Mouse (Mus musculus) neural tube, embryonic 13.5 days (tissue): Measurements from ENCODE around the gene Sdhaf2. TPM values are rescaled to one million over a fixed set of nuclear protein-coding genes. Genes with fewer than 3 reads are reported as not detected.

Experiments
- ATAC-seq: fragments of 200-750 bp; cut with Nextera tagmentation; 2 replicates; pipeline ENCODE4 v1.8.0; 2017; ENCODE audit warnings: low read depth, mild to moderate bottlenecking, moderate TSS enrichment, moderate library complexity
- H3K27ac ChIP-seq: fragments of 300-500 bp; sonication (generic); replicated peaks from 2 replicates; pipeline ENCODE4 v1.5.1; 2015; ENCODE audit warnings: moderate library complexity, mild to moderate bottlenecking, inconsistent platforms
- H3K27me3 ChIP-seq: fragments of 300-500 bp; sonication (generic); 2 replicates; pipeline ENCODE4 v1.6.1; 2015; ENCODE audit warnings: mild to moderate bottlenecking, inconsistent platforms
- H3K36me3 ChIP-seq: fragments of 300-500 bp; sonication (generic); 2 replicates; pipeline ENCODE4 v1.6.1; 2015; ENCODE audit warnings: mild to moderate bottlenecking, inconsistent platforms
- H3K4me1 ChIP-seq: fragments of 300-500 bp; sonication (generic); replicated peaks from 2 replicates; pipeline ENCODE4 v1.6.1; 2015; ENCODE audit warnings: inconsistent platforms
- H3K4me2 ChIP-seq: fragments of 300-500 bp; sonication (generic); 2 replicates; pipeline ENCODE4 v1.6.1; 2015; ENCODE audit warnings: inconsistent platforms, mild to moderate bottlenecking, moderate library complexity
- H3K4me3 ChIP-seq: fragments of 300-500 bp; sonication (generic); 2 replicates; pipeline ENCODE4 v1.5.1; 2015; ENCODE audit warnings: mild to moderate bottlenecking, inconsistent platforms
- H3K9ac ChIP-seq: fragments of 300-500 bp; sonication (generic); 2 replicates; pipeline ENCODE4 v1.6.1; 2015; ENCODE audit warnings: moderate library complexity, mild to moderate bottlenecking, inconsistent platforms
- H3K9me3 ChIP-seq: fragments of 300-500 bp; sonication (generic); 2 replicates; pipeline ENCODE4 v1.6.1; 2016; ENCODE audit warnings: inconsistent platforms
- WGBS: fragments of 180-500 bp; shearing (Covaris S2); methylation state at CpG from one replicate; pipeline ENCODE4 v1.1.7; 2015; 5-methylcytosine and 5-hydroxymethylcytosine counted together
- polyA plus RNA-seq: library from polyadenylated mRNA; unstranded; fragments of >200 nt; fragmentation: Nextera tagmentation; extraction: Ambion mirVana; gene quantifications from 2 replicates; pipeline ENCODE4 v1.2.1, GENCODE M21; 2015

Sdhaf2 gene
- polyA plus RNA-seq, 1 experiment from 2014 or later = 72.1 TPM

- peak within 1 kb of the TSS; percentile 50 for H3K4me3 ChIP-seq
- no peaks in the 10 kb centered on the region for H3K36me3 ChIP-seq
- ATAC-seq = peak; percentile 73
- H3K9ac ChIP-seq = peak within 1 kb of the TSS; percentile 64
- peak within 1 kb of the TSS; percentile 83 for H3K4me2 ChIP-seq
- peaks cover 23% of the 10 kb centered on the region for H3K4me1 ChIP-seq
- H3K27me3 ChIP-seq = peaks cover 80% of the 10 kb centered on the region
- under 1% methylated on average over 95 of the region's 96 CpGs for WGBS
- H3K27ac ChIP-seq = peak within 1 kb of the TSS; percentile 54
- H3K9me3 ChIP-seq = no peaks in the 10 kb centered on the region
These were observed 69.0 kb downstream of the Sdhaf2 start, which contains the start of gene Lrrc10b for GRCm38 (mm10) chr19:10456752-10457483. TSS of gene Lrrc10b (minus strand) at chr19:10457473.

- Histone ChIP-seq H3K4me3 (no peak overlapping the region), H3K4me2 (no peak overlapping the region), H3K9ac (no peak overlapping the region), H3K9me3 (no peaks in the 10 kb centered on the region), H3K4me1 (peaks cover 23% of the 10 kb centered on the region), H3K27me3 (peaks cover 68% of the 10 kb centered on the region), H3K27ac (no peak overlapping the region), H3K36me3 (no peaks in the 10 kb centered on the region)
- 78% methylated on average over 3 of the region's 3 CpGs for WGBS
- no peak for ATAC-seq
These were observed 70.5 kb downstream of the Sdhaf2 start for GRCm38 (mm10) chr19:10455437-10455806.

DNA sequence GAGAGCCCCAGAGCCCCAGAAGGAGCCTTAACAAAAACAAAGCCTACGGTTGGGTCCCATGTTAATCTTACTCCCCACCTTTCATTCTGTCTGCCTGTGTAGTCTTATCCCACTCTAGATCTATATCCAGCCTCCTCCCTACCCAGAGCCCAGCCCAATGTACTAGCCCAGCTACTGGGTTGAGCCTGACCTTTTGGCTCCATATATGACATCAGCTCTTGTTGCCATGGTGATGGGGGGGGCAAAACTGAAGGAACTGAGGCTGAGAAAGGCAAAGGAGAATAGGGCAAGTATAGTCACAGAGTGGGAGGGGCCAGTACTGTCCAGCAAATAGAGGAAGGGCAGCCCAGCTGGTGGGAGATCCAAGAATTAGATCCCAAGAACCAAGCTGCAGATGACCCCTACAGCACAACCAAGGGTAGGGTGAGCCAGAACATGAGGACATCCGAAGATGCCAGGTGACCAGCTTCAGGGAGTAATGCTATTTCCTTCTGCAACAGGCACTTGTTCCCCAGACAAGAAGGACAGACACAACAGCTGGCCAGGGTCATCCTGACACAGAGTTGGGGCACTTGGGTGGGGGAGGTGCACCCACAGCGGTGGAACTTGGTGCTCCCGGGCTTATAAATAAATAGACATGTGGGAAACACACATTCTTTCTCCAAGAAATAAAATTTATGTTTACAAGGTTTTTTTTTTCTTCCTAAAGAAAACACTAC lies 71.1 kb downstream of the Sdhaf2 start:
- no peak overlapping the region for H3K4me2 ChIP-seq
- 69% methylated on average over 4 of the region's 4 CpGs for WGBS
- peaks cover 63% of the 10 kb centered on the region for H3K27me3 ChIP-seq
- no peaks in the 10 kb centered on the region for H3K36me3 ChIP-seq
- no peak overlapping the region for H3K4me3 ChIP-seq
- H3K4me1 ChIP-seq = peaks cover 23% of the 10 kb centered on the region
- ATAC-seq = no peak
- no peaks in the 10 kb centered on the region for H3K9me3 ChIP-seq
- no peak overlapping the region for H3K9ac ChIP-seq
- no peak overlapping the region for H3K27ac ChIP-seq

Other genes starting within 250 kb of the Sdhaf2 start
- 6.3 and 6.4 TPM in 2 replicates for gene Dagla, start 221.3 kb downstream of the Sdhaf2 start, polyA plus RNA-seq
- 9.6 and 10.7 TPM in 2 replicates for gene Syt7, start 137.1 kb downstream of the Sdhaf2 start, polyA plus RNA-seq
- 0.55 and 0.67 TPM in 2 replicates for gene Lrrc10b, start 68.7 kb downstream of the Sdhaf2 start, polyA plus RNA-seq
- 0.18 and 0.22 TPM in 2 replicates for gene Ppp1r32, start 43.2 kb downstream of the Sdhaf2 start, polyA plus RNA-seq
- gene Cpsf7, start 876 bp downstream of the Sdhaf2 start, polyA plus RNA-seq = 47.3 and 60.1 TPM in 2 replicates
- gene Tmem216, start 30.1 kb upstream of the Sdhaf2 start, polyA plus RNA-seq = 51.0 and 51.6 TPM in 2 replicates
- gene Cyb561a3, start 51.0 kb upstream of the Sdhaf2 start, polyA plus RNA-seq = 17.7 and 18.0 TPM in 2 replicates
- 34.8 and 38.2 TPM in 2 replicates for gene Tmem138, start 51.2 kb upstream of the Sdhaf2 start, polyA plus RNA-seq
- gene Ddb1, start 79.2 kb upstream of the Sdhaf2 start, polyA plus RNA-seq = 245 and 271 TPM in 2 replicates
- gene Tkfc, start 79.5 kb upstream of the Sdhaf2 start, polyA plus RNA-seq = 24.8 and 25.7 TPM in 2 replicates
- 0.22 and 0.74 TPM in 2 replicates for gene Vwce, start 108.1 kb upstream of the Sdhaf2 start, polyA plus RNA-seq
- gene Pga5, start 151.9 kb upstream of the Sdhaf2 start, polyA plus RNA-seq = not detected in 2 replicates
- 34.2 and 37.6 TPM in 2 replicates for gene Vps37c, start 162.6 kb upstream of the Sdhaf2 start, polyA plus RNA-seq
- gene Cd5, start 212.9 kb upstream of the Sdhaf2 start, polyA plus RNA-seq = 0.54 and 0.58 TPM in 2 replicates